Mouse (Mus musculus) adrenal gland, postnatal 4 days (tissue): ENCODE results near the gene Ddx54. TPM values are rescaled to one million over a fixed set of nuclear protein-coding genes. Genes with fewer than 3 reads are reported as not detected.
A peak's percentile ranks its signal among the peaks of the same experiment; 100 is the strongest.

Experiments
- DNase-seq, 2 experiments: peaks; one replicate each; pipeline ENCODE4 v3.0.0; 2021 to 2022; ENCODE audit warnings: low spot score in 2 of 2, mixed read lengths in 2 of 2
- total RNA-seq, 2 experiments: library from RNA; stranded (reverse); gene quantifications; 2 replicates each; pipeline ENCODE4 v1.2.3; 2021

Ddx54 gene
- total RNA-seq, 2 experiments from 2014 or later, result 47.6 to 51.4 TPM

- DNase-seq, result no peak
These were observed 32.5 kb upstream of the Ddx54 start for GRCm38 (mm10) chr5:120579898-120580626.

- no peak for DNase-seq
These were observed 30.5 kb upstream of the Ddx54 start for GRCm38 (mm10) chr5:120582002-120582401.

GRCm38 (mm10) chr5:120583511-120583910 is 29.0 kb upstream of the Ddx54 start:
- DNase-seq, result no peak

- DNase-seq, result no peak
These were observed 27.6 kb upstream of the Ddx54 start for GRCm38 (mm10) chr5:120584968-120585367.

- no peak for DNase-seq
These were observed 25.6 kb upstream of the Ddx54 start for GRCm38 (mm10) chr5:120586741-120587615.

- no peak for DNase-seq
These were observed 25.0 kb upstream of the Ddx54 start for GRCm38 (mm10) chr5:120587616-120587926.

GRCm38 (mm10) chr5:120587940-120588568 is 24.5 kb upstream of the Ddx54 start:
- no peak for DNase-seq

GRCm38 (mm10) chr5:120588569-120589094 is 23.9 kb upstream of the Ddx54 start, which contains the start of the genes Tpcn1 and Iqcd:
Tpcn1 (minus strand) TSS chr5:120588673.
Iqcd (plus strand) TSS chr5:120589016.
- DNase-seq, result peak; percentile 90 to 98

GRCm38 (mm10) chr5:120590356-120591010 is 22.1 kb upstream of the Ddx54 start:
- DNase-seq, result no peak

- no peak for DNase-seq
These were observed 20.4 kb upstream of the Ddx54 start for GRCm38 (mm10) chr5:120592141-120592540.

GRCm38 (mm10) chr5:120594485-120594884 is 18.1 kb upstream of the Ddx54 start:
- DNase-seq, result no peak

- no peak for DNase-seq
These were observed 12.9 kb upstream of the Ddx54 start for GRCm38 (mm10) chr5:120599625-120600024.

- no peak for DNase-seq
These were observed 11.4 kb upstream of the Ddx54 start for GRCm38 (mm10) chr5:120600946-120601668.

GRCm38 (mm10) chr5:120602210-120602609 is 10.3 kb upstream of the Ddx54 start:
- DNase-seq, result no peak

- DNase-seq, result no peak
These were observed 9.0 kb upstream of the Ddx54 start for GRCm38 (mm10) chr5:120603515-120603914.

- peak; percentile 65 to 75 for DNase-seq
These were observed 7.7 kb upstream of the Ddx54 start for GRCm38 (mm10) chr5:120604839-120605238.

GRCm38 (mm10) chr5:120605241-120605661 is 7.3 kb upstream of the Ddx54 start:
- no peak for DNase-seq

- DNase-seq, result peak; percentile 79
These were observed 6.9 kb upstream of the Ddx54 start for GRCm38 (mm10) chr5:120605688-120606087.

GRCm38 (mm10) chr5:120606590-120607200 is 5.8 kb upstream of the Ddx54 start:
- no peak for DNase-seq

- no peak for DNase-seq
These were observed 5.2 kb upstream of the Ddx54 start for GRCm38 (mm10) chr5:120607335-120607734.
